Mouse (Mus musculus) spleen, embryonic (tissue): ENCODE measurements around the gene Scarf2.

Experiments
- CTCF ChIA-PET: fragments of 350-600 bp; sonication (Branson Sonifier 250); formaldehyde crosslinking; loops from one replicate; lab custom pipeline; 2022; lab: Charles Lee

The Scarf2 gene

DNA sequence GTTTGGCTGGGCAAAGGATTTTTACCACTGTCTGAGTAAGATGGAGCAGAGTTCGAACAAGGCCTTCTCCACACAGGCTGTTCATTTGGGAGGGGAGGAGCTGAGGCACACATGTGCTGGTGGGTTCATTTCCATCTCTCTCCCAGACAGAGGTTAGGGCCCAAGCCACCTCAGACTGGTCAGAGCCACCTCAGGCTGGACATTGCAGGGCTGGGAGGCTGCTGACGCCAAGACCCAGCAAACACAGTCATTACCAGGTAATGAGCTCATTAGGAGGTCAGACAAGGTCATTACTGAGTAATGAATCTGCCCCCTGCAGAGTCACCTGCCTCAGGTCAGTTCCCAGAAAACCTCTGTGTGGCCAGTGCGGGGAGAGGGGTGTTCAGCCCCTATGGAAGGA, 31.8 kb downstream of the Scarf2 start:
- CTCF ChIA-PET: no interaction called here

DNA sequence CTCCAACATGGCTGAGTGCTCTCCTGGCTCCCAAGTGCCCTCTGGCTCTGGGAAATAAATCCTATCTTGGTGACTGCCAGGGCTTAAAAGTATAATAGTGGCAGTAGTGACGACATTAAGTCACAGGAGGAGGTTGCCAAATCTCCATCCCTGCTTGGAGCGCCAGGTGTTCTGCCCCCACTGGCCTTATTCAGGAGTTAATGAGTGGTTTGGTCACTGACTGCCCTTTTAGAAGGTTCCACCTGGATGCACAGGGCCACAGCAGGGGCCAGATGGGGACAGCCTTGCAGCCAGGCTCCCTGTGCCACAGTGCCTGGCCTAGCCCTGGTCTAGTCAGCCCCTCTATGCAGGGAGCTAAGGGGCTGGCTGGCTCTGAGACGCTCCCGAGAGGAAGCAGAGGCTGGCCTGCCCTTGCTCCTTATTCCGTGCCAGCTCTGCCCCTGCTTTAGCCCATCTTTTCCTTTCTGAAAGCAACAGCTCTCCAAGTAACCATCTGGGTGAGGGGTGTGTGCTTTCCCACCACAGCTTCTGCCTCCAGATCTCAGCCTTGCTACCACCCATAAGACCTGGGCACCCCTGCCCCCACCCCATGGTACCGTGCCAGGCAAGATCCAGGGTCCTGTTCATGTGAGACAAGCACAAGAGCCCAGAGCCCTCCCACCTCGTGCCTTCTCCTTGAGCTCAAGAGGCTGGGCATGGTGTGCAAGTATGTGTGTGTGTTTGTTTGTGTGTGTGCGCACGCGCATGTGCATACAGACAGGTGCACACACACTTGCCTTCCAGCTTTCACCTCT, 33.5 kb downstream of the Scarf2 start:
- CTCF ChIA-PET: no interaction called here

DNA sequence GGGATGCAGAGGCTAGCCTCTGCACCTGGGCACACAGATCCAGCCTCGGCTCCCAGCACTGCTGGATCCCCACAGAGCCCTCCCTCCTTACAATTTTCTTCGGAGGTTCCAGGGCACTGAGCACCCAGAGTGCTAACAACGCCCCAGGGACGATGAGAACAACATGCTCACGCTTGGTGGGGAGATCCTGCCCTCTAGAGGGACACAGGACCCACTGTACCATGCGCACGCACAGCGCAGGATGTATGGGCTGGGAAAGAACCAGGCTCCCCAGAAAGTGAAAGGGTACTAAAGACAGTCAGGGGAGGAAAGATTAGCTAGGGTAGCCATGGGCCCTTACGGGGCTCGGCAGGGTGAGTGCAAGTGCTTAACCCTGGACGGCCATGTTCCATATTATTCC, 34.7 kb downstream of the Scarf2 start:
- CTCF ChIA-PET: no interaction called here

DNA sequence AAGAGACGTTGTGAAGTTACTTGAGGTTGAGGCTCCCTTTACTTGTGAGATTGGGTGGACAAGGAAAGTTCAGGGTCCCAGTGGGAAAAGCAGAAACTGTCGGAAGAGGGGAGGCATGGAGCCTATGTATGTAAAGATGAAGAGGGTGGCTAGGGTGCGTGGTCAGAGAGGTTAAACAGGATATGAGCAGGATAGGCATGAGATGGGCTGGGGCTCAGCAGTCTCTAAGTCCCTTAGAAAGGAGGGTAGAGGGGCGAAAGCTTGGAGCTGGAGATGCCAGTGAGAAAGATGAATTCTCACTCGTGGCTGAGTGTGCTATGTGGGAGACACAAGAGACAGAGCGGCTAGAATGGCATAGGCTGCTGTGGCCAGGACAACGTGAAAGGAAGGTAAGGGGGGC, 35.7 kb downstream of the Scarf2 start, which contains the start of gene B830017H08Rik:
B830017H08Rik (plus strand) TSS at position 301 of the 400 bp plus-strand sequence.
- CTCF ChIA-PET: no interaction called here

DNA sequence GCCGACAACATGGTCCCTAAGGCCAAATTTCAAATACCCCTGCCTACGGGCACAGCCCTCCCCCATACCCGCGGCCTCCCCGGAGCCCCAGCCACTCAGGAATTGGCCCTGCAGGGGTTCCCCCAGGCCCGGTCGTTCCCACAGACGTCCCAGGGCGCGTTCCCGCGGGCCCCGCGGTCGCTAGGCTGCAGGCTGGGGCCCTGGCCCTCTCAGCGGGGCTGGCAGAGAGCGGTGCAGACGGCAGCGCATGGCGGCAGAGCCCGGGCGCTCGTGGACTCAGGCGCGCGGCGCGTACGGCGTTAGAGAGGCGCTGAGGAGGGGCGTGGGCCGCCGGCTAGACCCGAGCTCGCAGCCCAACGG, 36.2 kb downstream of the Scarf2 start:
- CTCF ChIA-PET: no interaction called here

DNA sequence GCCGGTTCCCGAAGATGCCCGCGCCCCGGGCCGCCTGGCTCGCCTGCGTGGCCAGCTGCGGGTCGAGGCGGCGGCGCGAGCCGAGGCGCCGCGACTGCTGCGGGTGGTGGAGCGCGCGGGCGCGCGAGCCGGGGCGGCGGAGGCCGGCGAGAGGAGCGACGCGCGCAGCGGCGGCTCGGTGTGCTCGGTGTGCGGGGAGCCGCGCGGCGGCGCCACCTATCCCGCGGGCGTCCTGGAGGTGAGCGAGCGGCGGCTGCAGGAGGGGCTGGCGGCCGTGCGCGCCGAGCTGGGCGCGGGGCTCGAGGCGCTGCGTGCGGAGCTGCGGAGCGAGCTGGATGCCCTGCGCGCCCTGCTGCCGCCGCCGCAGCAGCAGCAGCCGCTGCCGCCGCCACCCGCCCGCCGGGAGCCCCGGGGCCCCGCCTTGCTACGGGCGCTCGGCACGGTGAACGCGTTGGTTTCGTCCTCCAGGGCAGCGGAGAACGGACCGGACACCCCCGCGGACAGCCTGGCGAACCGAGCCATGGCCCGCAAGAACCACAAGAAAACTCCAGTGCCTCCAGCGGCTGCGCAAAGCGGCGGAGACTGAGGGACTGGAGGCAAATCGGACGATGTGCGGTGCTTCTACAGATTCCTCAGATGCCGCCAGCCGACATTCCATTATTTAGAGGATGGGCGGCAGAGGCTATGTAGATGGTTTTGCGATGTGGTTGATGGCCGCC, 36.8 kb downstream of the Scarf2 start:
- CTCF ChIA-PET: interaction anchor here (0.6 kb wide), 1 partner anchor 274 kb away, joined by 4 read pairs; no protein-coding TSS in a partner anchor

DNA sequence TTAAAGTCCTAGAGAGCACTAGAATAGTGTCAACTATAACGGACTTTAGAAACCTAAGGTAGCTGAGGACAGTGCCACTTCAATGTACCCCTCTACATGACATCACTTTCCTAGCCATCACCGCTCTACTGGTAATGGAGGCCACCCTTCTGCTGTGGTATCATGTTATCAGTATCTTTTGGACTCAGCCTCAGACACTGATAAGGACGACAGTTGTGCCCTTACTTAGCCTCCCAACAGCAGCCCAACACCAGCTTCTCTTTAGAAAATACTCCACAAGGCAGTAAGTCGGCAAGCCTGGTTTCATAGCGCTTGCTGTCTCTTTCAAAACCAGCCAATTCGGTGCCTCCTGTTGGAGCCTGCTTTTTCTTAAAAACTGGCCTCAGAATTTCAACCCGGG, 37.5 kb downstream of the Scarf2 start:
- CTCF ChIA-PET: interaction anchor here (0.6 kb wide), 1 partner anchor 274 kb away, joined by 4 read pairs; no protein-coding TSS in a partner anchor

DNA sequence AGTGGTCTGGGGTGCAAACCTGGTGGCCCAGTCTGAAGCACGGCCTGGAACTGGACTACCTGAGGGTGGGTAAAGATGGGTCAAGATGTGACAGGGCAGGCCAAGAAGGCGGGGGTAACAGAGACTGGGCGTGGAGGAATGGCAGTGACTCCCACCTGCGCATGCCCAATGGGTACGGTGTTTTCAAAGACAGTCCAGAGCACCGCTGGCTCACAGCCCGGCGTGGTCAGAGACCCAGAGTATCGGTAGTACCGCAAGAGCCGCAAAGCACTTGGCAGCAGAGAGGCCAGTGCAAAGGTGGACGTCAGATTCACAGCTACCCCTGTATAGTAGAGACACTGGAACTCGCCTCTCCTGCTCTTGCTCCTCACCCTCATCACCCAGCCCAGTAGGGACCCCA, 38.4 kb downstream of the Scarf2 start:
- CTCF ChIA-PET: no interaction called here

DNA sequence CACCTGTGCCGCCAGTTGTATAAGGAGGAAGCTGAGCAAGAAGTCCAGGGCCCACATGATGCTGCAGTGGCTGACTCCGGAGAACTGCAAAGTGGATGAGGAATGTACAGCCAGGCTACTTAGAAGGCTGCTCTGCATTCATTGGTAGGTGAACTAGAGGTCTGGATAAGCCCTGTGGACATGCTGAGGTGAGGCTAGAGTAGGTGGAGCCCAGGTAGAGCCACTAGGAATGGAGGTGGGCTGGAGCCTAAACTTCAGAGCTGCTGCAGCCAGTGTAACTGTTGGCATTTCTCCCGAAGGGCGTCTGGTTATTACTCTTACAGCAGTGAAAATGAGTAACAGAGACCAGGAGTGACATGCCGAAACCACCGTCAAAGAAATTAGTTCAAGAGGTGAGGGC, 41.0 kb downstream of the Scarf2 start, which contains the start of gene Car15:
Car15 (minus strand) TSS at position 314 of the 400 bp plus-strand sequence.
- CTCF ChIA-PET: no interaction called here

DNA sequence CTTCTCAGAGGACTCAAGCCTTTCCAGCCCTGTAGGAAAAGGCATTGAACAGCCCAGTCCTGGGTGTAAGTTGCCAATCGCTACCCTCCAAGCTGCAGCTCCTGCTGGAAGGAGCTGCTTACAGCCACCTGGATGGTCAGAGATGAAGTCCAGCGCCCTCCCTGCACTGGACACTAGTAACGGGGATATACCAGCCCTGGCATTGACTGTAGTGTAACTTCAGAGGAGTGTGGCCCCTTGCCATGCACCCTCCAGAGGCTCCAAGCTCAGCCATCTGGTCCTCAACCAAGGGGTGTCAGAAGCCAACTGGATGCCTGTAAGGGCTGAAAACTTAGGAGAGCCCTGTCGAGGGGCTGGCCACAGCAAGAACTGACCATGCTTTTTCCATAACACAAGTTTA, 42.9 kb downstream of the Scarf2 start:
- CTCF ChIA-PET: no interaction called here

DNA sequence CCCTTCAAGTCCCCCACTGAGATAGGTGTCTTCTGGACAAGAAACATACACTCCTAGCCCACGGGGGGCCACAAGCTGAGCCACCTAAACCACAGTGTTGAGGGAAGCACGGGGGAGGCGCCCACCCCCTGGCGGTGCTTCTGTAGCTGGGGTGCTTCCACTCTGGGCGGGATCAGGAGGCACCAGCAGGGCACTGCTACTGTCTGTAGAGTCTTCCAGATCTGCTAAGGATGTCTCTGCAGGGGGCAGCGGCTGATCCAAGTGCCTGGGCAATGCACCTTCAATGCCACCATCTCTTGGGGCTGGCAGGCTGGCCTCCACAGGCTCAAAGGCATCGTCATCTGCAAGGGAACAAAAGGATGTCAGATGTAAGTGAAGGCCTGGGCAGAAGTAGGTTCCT, 45.4 kb downstream of the Scarf2 start:
- CTCF ChIA-PET: no interaction called here

DNA sequence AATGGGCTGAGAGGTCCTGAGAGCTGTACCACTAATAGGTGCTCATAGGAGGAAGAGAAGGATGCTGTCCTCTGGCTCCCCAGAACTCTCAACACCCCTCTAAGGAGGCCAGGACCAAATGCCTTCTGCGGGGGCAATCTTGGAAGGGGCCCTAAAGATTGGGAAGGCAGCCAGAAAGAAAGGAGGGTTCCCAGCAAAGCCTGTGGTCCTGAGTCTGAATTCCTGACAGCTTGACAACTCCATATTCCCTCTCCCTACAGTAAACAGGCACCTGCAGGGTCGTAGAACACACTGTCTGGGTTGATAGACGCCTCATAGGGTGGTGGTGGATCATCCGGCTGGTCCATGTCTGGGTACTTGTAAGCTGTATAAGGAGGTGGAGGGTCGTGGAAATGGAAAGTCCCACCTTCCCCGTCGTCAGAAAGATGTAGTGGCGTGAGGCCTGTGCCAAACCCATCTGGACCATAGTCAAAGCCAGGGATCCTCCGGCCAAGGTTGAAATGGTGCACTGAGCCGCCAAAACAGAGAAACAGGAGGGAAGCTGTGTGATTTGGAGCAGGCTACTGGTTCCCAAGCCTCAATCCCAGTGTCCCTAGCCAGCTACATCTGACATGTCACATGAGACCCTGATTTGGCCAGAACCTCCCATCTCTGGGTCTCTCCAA, 46.8 kb downstream of the Scarf2 start:
- CTCF ChIA-PET: interaction anchor here (0.7 kb wide), 1 partner anchor 37 kb away, joined by 4 read pairs; no protein-coding TSS in a partner anchor

DNA sequence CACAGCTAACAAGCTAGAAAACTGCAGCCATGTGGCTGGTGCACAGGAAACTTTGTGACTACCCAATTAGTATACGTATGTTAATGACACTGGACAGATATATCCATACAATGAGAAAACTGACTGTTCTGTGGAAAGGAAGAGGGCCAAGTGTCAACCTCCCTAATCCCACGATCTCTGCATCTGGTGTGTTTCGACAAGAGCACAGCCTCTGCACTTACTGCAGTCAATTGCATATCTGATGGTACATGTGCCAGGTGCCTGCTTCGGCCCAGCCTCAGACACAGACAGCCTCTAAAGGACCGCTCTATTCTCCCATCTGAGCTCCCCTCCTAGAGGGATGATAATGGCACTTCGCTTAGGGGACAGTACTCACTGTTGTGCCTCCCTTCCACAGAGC, 51.3 kb downstream of the Scarf2 start:
- CTCF ChIA-PET: interaction anchor here (0.6 kb wide), 1 partner anchor 19 kb away, joined by 4 read pairs; no protein-coding TSS in a partner anchor

DNA sequence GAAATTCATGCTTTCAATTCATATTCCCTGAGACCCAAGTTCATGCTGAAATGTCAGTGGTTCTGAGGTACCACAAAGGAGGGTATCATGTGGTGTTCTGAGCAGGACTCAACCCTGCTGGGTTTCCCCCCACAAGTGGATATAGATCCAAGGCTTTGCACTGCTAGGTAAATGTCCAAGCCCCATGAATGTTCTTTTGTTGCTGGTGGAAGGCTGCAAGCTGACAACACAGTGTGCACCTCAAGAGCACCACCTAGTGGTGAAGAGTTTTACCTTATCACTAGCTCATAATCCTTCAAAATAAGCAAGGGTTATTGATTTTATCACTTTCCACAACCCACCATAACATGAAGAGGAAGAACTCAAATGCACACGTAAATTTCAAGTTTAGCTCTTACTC, 51.8 kb downstream of the Scarf2 start:
- CTCF ChIA-PET: interaction anchor here (0.6 kb wide), 1 partner anchor 18 kb away, joined by 4 read pairs; no protein-coding TSS in a partner anchor

DNA sequence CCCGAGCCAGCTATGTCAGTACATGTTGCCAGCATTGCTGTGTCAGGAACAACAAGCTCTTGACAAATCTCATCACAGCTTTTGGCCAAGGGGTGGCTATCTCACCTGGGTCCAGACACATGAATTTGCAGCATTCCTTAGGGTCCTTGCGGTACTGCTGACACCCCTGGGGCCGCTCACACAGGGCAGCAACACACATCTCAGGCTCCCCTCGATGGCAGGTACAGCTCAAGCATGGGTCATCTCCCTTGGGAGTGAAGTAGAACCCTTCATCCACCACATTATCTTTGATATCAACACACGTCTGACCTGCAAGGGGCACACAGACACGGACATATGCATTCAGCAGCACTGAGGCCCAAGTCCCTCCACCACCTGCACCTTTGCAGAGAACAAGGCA, 52.4 kb downstream of the Scarf2 start:
- CTCF ChIA-PET: no interaction called here

DNA sequence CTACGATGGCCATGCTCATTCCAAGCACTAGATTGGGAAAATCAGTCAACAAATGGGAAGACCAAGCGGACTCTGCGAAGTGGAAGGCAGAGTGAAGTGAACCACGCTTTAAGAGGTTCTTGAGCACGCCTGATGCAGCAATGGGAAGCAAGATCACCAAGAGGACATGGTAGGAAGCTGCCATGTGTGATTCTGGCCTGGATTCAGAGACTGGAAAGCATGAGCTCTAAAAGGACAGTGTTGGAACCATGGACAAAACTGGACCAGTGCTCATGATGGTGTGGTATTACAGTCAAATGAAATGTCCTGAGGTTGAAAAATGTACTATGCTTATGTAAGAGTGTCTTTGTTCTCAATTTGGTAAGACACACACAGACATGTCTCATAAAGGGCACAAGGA, 54.2 kb downstream of the Scarf2 start:
- CTCF ChIA-PET: no interaction called here

DNA sequence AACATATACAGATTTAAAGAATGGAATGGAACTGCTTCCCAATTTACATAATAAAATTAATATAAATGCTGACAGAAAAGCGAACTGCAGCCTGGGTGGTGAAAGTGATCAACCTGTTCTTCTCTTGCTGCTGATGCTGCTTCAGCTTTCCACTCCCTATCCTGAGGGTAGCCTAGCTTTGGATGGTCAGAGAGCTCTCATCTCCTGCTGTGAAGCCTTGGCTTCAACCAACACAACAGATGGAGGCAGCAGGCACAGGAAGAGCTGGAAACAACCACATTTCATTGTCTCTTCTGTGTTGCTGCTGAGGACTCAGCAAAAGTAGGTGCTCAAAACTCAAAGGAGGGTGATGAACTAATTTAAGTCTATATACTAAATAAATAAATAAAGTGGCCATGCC, 54.8 kb downstream of the Scarf2 start:
- CTCF ChIA-PET: no interaction called here

DNA sequence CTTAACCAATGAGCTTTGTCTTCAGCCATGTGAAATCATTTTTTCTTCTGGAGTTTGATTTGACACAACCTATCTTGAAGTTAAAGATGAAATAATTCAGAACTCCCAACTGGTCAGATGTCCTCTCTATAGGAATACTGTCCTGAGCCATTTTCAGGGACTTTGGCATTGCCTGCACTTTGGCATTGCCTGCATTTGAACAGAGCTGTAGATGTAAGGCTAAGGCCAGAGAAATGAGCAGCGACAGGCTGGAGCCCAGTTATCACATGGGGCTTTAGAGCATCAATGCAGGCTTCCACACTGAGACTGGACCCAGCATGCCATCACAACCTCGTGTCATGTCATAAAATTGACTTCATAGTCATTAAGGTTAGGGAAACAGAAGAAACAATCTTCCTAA, 56.2 kb downstream of the Scarf2 start:
- CTCF ChIA-PET: no interaction called here

DNA sequence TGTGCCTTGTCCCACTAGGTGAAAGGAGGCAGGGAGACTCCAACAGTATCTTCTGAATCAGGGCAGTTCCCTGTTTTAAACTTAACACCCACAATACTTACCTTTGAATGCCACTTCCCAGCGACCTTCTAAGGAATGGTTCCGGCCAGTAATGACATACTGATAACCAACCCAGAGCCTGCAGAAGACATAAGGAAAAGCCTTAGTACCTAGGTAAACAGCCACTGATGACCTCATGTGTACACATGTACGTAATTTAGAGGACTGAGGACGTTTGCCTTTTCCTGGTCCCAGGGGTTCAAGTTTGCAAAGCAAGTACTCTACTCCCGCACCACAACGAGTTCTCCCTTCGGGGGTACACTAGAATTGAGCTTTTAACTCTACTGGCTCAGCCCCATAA, 60.1 kb downstream of the Scarf2 start:
- CTCF ChIA-PET: no interaction called here
